Mouse (Mus musculus) embryonic facial prominence, embryonic 14.5 days (tissue): ENCODE data around the gene Vwa8. TPM values are rescaled to one million over a fixed set of nuclear protein-coding genes. Genes with fewer than 3 reads are reported as not detected.
A peak's percentile ranks its signal among the peaks of the same experiment; 100 is the strongest.

ENCODE experiments used
- ATAC-seq: fragments of 200-750 bp; cut with Nextera tagmentation; 2 replicates; pipeline ENCODE4 v1.8.0; 2017; ENCODE audit warnings: low read depth, moderate number of reproducible peaks, moderate TSS enrichment
- DNase-seq: peaks from one replicate; pipeline ENCODE4 v3.0.0-alpha.2; 2015; ENCODE audit warnings: low spot score
- H3K27ac ChIP-seq: fragments of 300-500 bp; sonication (generic); replicated peaks from 2 replicates; pipeline ENCODE4 v1.5.1; 2014; ENCODE audit warnings: low read depth, mild to moderate bottlenecking, low read length, moderate library complexity
- H3K27me3 ChIP-seq: fragments of 300-500 bp; sonication (generic); replicated peaks from 2 replicates; pipeline ENCODE4 v1.6.1; 2014; ENCODE audit warnings: low read length; ENCODE audit not compliant: control insufficient read depth, insufficient read depth
- H3K36me3 ChIP-seq: fragments of 300-500 bp; sonication (generic); 2 replicates; pipeline ENCODE4 v1.6.1; 2014; ENCODE audit warnings: low read length, mixed read lengths; ENCODE audit not compliant: control insufficient read depth, insufficient read depth
- H3K4me1 ChIP-seq: fragments of 300-500 bp; sonication (generic); 2 replicates; pipeline ENCODE4 v1.6.1; 2014; ENCODE audit warnings: antibody characterized with exemption, low read length; ENCODE audit not compliant: control insufficient read depth, insufficient read depth
- H3K4me2 ChIP-seq: fragments of 300-500 bp; sonication (generic); 2 replicates; pipeline ENCODE4 v1.6.1; 2014; ENCODE audit warnings: low read depth, mild to moderate bottlenecking, low read length, moderate library complexity, mixed read lengths
- H3K4me3 ChIP-seq: fragments of 300-500 bp; sonication (generic); 2 replicates; pipeline ENCODE4 v1.5.1; 2014; ENCODE audit warnings: low read depth, mild to moderate bottlenecking, low read length
- H3K9ac ChIP-seq: fragments of 300-500 bp; sonication (generic); 2 replicates; pipeline ENCODE4 v1.6.1; 2014; ENCODE audit warnings: low read depth, mild to moderate bottlenecking, low read length, moderate library complexity, mixed read lengths
- H3K9me3 ChIP-seq: fragments of 300-500 bp; sonication (generic); 2 replicates; pipeline ENCODE4 v1.6.1; 2016; ENCODE audit warnings: low read length; ENCODE audit not compliant: control insufficient read depth
- WGBS: fragments of 180-500 bp; shearing (Covaris S2); extraction: QIAGEN DNeasy Blood & Tissue Kit; methylation state at CpG from one replicate; pipeline ENCODE4 v1.1.7; 2014; 5-methylcytosine and 5-hydroxymethylcytosine counted together
- polyA plus RNA-seq: library from polyadenylated mRNA; unstranded; fragments of >200 nt; fragmentation: Nextera tagmentation; extraction: Ambion mirVana; gene quantifications from 2 replicates; pipeline ENCODE4 v1.2.1, GENCODE M21; 2014

The Vwa8 gene
- polyA plus RNA-seq, 1 experiment from 2014 or later: 11.7 TPM

DNA sequence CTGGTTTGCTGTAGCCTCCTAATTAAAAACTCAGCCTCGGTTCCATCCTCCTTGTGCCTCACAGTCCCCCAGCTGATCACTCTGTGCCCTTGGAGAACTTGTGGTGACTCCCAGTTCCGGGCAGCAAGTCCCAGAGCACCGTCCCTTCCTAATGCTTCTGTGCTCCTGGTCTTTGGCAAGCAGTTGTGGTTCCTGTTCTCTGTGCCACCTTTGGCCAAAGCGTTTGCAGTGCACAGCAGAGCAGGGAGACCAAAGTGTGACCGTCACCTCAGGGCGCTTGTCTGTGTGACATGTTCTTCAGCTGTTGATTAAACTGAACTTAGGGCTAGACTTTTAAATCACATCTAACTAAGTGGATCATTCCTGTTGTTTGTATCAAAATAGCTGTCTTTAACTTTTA lies 199.1 kb downstream of the Vwa8 start:
- H3K9me3 ChIP-seq: no peaks in the 10 kb centered on the region
- ATAC-seq (no peak), DNase-seq (no peak)
- WGBS: 84% methylated on average over 6 of the region's 6 CpGs
- no peak overlapping the region for H3K27ac ChIP-seq
- H3K36me3 ChIP-seq: no peaks in the 10 kb centered on the region
- peaks cover 4% of the 10 kb centered on the region; the same call in 1 of the 2 replicates for H3K4me1 ChIP-seq
- H3K4me3 ChIP-seq: no peak overlapping the region
- H3K4me2 ChIP-seq: no peak overlapping the region
- no peak overlapping the region for H3K9ac ChIP-seq
- no peaks in the 10 kb centered on the region for H3K27me3 ChIP-seq

GRCm38 (mm10) chr14:79049544-79049943 lies 200.7 kb downstream of the Vwa8 start:
- H3K27ac ChIP-seq: no peak overlapping the region
- no peak overlapping the region for H3K9ac ChIP-seq

GRCm38 (mm10) chr14:79065636-79066035 lies 216.8 kb downstream of the Vwa8 start:
- H3K4me1 ChIP-seq: no peaks in the 10 kb centered on the region
- ATAC-seq (no peak), DNase-seq (no peak)
- H3K36me3 ChIP-seq: no peaks in the 10 kb centered on the region
- H3K4me2 ChIP-seq: no peak overlapping the region
- no peaks in the 10 kb centered on the region for H3K27me3 ChIP-seq
- WGBS: 79% methylated on average over 3 of the region's 3 CpGs
- H3K4me3 ChIP-seq: no peak overlapping the region
- no peak overlapping the region for H3K9ac ChIP-seq
- H3K9me3 ChIP-seq: no peaks in the 10 kb centered on the region
- H3K27ac ChIP-seq: no peak overlapping the region

More at GRCm38 (mm10) chr14:79049544-79049943, 200.7 kb downstream of the Vwa8 start:
- Histone ChIP-seq H3K4me3 (no peak overlapping the region), H3K4me2 (no peak overlapping the region), H3K4me1 (peaks cover 4% of the 10 kb centered on the region; the same call in 1 of the 2 replicates), H3K36me3 (no peaks in the 10 kb centered on the region), H3K9me3 (no peaks in the 10 kb centered on the region), H3K27me3 (no peaks in the 10 kb centered on the region)
- DNase-seq: no peak
- ATAC-seq: no peak
- 69% methylated on average over 11 of the region's 11 CpGs for WGBS

- Histone ChIP-seq H3K9ac (no peak overlapping the region), H3K4me3 (no peak overlapping the region), H3K4me1 (no peaks in the 10 kb centered on the region), H3K36me3 (no peaks in the 10 kb centered on the region), H3K9me3 (no peaks in the 10 kb centered on the region), H3K27me3 (no peaks in the 10 kb centered on the region), H3K4me2 (no peak overlapping the region), H3K27ac (no peak overlapping the region)
- 92% methylated on average over 1 of the region's 1 CpGs for WGBS
- no peak for DNase-seq
- no peak for ATAC-seq
Observed at GRCm38 (mm10) chr14:79069515-79069914, 220.7 kb downstream of the Vwa8 start.

- H3K4me2 ChIP-seq: no peak overlapping the region
- H3K4me1 ChIP-seq: peaks cover 15% of the 10 kb centered on the region; the same call in 1 of the 2 replicates
- 68% methylated on average over 8 of the region's 8 CpGs for WGBS
- H3K4me3 ChIP-seq: no peak overlapping the region
- H3K27ac ChIP-seq: no peak overlapping the region
- H3K9me3 ChIP-seq: no peaks in the 10 kb centered on the region
- no peaks in the 10 kb centered on the region for H3K36me3 ChIP-seq
- DNase-seq (peak; percentile 14), ATAC-seq (no peak)
- no peak overlapping the region for H3K9ac ChIP-seq
- H3K27me3 ChIP-seq: no peaks in the 10 kb centered on the region
Observed at GRCm38 (mm10) chr14:79074786-79075185, 225.9 kb downstream of the Vwa8 start.

- ATAC-seq (peak; percentile 75), DNase-seq (peak; percentile 90)
- Histone ChIP-seq H3K36me3 (no peaks in the 10 kb centered on the region), H3K27me3 (no peaks in the 10 kb centered on the region), H3K27ac (peak overlapping the region; percentile 83), H3K9me3 (no peaks in the 10 kb centered on the region), H3K4me3 (no peak overlapping the region), H3K4me2 (no peak overlapping the region), H3K9ac (no peak overlapping the region), H3K4me1 (peaks cover 15% of the 10 kb centered on the region; the same call in 1 of the 2 replicates)
- WGBS: 28% methylated on average over 9 of the region's 9 CpGs
Observed at GRCm38 (mm10) chr14:79076560-79077300, 227.9 kb downstream of the Vwa8 start.

- H3K27me3 ChIP-seq: no peaks in the 10 kb centered on the region
- ATAC-seq (no peak), DNase-seq (no peak)
- H3K27ac ChIP-seq: no peak overlapping the region
- no peak overlapping the region for H3K9ac ChIP-seq
- no peaks in the 10 kb centered on the region for H3K36me3 ChIP-seq
- no peak overlapping the region for H3K4me3 ChIP-seq
- H3K4me1 ChIP-seq: peaks cover 4% of the 10 kb centered on the region; the same call in 1 of the 2 replicates
- no peaks in the 10 kb centered on the region for H3K9me3 ChIP-seq
- WGBS: 68% methylated on average over 7 of the region's 7 CpGs
- H3K4me2 ChIP-seq: no peak overlapping the region
Observed at GRCm38 (mm10) chr14:79083573-79083972, 234.7 kb downstream of the Vwa8 start.

DNA sequence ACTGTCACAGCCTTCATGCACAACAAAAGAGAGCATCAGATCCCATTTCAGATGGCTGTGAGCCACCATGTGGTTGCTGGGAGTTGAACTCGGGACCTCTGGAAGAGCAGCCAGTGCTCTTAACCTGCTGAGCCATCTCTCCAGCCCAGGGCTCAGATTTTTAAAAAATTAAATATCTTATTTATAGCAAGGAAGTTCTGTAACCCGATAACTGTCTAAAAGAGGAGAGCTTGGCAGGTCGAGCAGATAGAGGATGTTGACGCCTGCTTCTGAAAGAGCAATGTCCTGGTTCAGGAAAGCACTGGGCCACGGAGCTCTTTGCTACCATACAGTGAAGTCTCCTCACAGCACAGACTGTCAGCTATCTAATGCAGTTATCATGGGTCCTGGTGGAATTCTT lies 237.2 kb downstream of the Vwa8 start:
- Histone ChIP-seq H3K36me3 (no peaks in the 10 kb centered on the region), H3K9me3 (no peaks in the 10 kb centered on the region), H3K27ac (no peak overlapping the region), H3K4me2 (no peak overlapping the region), H3K4me1 (peaks cover 16% of the 10 kb centered on the region), H3K4me3 (no peak overlapping the region), H3K9ac (no peak overlapping the region), H3K27me3 (no peaks in the 10 kb centered on the region)
- ATAC-seq: no peak
- WGBS: 79% methylated on average over 5 of the region's 5 CpGs
- no peak for DNase-seq

DNA sequence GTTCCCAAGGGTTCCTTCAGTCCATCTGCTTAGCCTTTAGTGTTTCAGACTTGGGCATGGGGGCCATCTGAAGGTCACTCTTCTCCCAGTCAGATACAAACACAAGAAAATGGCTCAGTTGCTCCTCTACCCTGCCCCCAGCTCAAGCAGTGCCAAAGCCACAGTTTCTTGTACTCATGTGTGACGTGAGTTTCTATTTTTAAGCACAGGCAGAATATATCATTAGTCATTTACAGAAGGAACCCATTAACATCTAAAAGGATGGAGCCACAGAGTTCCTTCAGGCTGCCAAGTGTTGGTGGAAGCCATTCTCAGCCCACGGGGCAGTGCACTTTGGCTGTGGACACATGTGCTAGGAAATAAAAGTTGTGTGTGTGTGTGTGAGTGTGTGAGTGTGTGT lies 240.6 kb downstream of the Vwa8 start:
- Histone ChIP-seq H3K27ac (peak overlapping the region; percentile 30), H3K4me3 (no peak overlapping the region), H3K27me3 (no peaks in the 10 kb centered on the region), H3K9ac (no peak overlapping the region), H3K36me3 (peaks cover 6% of the 10 kb centered on the region), H3K9me3 (0 out of 2 replicates have a peak, but pooled peaks cover 4% of the 10 kb centered on the region), H3K4me2 (0 out of 2 replicates have a peak overlapping the region, but pooled peaks have one; percentile 10), H3K4me1 (peaks cover 12% of the 10 kb centered on the region)
- DNase-seq (peak; percentile 89), ATAC-seq (peak; percentile 85)
- WGBS: 33% methylated on average over 2 of the region's 2 CpGs
